Mouse (Mus musculus) kidney, postnatal 4 days (tissue): ENCODE measurements around the gene Rnf168.
"Not testable (repeated sequence)": the region's sequence is repeated elsewhere in the genome, so short reads cannot be mapped to it uniquely, and the experiment has no call there.

Source experiments
- DNase-seq, 2 experiments: peaks; one replicate each; pipeline ENCODE4 v3.0.0; 2021; ENCODE audit warnings: mixed read lengths in 2 of 2

Gene Rnf168

DNA sequence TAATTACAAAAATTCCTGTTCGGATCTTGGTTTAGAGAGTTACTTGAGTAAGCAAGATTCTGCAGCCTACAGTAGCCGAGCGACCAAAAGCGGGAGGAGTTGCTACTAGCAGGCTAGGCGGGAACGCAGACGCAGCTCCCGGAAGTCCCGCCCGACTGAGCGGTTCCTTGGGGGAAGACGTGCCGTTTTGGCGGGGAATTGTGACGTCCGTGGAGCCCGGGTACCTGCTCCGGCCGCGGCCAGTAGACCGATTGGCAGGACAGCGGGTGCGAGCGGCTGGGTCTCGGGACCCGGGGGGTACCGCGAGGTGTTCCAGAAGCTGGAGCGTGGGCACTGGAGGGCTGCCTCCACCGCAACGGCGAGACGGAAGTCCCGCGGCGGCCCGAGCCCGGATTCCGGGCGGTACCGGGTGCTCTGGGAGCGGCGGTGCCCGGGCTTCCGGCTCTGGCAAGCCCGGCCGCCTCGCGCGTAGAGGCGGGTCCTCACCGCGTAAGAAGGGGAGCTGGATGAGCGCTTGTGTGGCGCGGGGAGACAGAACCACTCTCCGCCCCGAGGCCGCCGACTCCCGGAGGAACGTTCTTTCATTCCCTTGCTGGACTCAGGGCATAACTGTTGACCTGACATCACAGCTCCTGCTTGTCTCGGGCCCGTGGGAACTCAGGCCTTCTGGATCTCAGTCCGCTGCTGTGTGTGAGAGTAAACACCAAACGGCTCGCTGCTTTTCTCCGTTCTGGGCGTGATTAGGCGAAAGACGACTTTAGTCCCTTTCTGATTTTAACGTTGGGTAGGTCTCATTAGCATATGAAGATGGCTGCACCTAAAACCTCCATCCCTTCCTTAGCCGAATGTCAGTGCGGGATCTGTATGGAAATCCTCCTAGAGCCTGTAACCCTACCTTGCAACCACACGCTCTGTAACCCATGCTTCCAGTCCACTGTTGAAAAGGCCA, at the start of gene Rnf168:
TSS of gene Rnf168 (plus strand) at position 152 of the 949 bp plus-strand sequence.
- DNase-seq = peak; percentile 93 to 95

DNA sequence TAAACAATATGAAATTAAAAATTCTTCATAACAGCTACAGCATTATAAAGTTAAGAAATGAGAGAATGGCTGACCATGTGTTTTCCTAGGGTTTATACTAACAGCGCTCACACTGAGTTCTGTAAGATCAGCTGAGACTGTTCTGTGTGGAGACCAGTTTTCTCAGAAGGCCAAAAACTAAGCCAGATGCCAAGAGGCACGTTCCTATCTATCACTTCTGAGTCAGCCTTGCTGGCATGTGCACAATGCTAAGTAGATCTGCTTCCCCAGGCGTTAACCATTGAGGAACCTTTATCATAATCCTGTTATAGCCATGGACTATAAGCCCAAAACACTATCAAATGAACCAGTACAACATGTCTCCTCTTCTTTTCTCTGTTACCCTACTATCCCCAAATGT, 45.2 kb upstream of the Rnf168 start:
- not testable (repeated sequence) for DNase-seq

DNA sequence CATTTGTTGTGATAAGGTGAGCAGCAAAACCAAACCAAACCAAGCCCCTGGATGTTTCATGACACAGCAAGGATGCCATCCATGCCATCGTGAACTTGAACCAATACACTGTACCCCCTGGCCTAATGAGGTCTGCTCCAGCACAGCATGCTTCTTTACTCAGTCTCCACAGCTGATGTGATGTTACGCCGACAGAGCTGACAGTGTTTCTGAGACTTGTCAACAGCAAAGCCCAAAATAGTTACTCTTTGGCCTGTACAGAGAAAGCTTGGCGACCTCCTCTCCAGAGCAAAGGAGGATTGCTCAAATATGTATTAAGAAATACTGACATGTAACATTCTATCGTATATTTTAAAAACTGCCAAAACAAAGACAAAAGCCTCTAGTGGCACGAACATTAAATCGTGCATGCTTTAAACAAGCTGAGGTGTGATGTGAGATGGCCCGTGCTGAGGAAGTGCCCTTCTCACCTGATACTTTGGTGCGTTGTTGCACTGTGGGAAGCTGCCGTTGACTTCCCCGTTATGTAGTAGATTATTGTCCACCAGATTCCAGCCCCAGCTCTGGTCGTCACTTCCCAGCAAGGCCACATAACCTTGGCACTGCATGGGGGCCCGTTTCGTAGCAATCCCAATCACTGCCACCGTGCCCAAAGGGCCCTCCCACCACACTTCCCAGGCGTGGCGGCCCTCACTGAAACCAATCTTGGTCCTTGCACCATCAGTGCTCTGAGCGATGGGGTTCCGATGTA, 39.2 kb upstream of the Rnf168 start:
- peak in 1 of 2 experiments; percentile 4 for DNase-seq

DNA sequence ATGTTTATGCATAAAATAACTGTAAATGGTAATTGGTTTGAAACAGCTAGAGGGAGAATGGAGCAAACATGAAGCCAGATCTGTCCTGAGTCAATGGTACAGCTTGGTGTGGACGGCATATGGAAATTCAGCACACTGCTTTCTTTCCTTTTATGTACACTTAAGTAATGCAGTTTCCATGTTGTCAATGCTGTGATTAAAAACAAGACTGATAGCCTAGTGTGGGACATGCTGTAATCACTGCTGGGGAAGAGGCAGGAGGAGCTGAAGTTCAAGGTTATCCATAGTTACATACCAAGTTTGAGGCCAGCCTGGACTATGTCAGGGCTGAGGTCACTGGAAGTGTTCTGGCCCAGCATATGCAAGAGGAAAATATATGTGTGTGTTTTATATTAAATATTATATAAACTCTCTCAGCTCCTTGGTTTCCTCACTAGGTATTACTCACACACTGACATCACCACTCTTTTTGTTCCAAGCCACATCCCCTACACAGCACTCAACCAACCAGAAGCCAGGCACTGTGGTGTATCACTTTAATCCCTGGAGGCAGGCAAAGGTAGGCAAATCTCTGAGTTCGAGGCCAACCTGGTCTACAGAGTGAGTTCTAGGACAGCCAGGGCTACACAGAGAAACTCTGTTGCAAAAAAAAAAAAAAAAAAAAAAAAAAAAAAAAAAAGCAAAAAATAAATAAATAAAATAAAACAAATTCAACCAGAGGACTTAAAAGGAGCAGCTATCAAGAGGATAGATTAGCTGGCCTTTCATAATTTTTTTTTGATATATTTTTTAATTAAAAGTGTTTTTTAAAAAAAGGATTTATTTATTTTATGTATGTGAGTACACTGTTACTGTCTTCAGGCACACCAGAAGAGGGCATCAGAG, 37.6 kb upstream of the Rnf168 start:
- DNase-seq = no peak

DNA sequence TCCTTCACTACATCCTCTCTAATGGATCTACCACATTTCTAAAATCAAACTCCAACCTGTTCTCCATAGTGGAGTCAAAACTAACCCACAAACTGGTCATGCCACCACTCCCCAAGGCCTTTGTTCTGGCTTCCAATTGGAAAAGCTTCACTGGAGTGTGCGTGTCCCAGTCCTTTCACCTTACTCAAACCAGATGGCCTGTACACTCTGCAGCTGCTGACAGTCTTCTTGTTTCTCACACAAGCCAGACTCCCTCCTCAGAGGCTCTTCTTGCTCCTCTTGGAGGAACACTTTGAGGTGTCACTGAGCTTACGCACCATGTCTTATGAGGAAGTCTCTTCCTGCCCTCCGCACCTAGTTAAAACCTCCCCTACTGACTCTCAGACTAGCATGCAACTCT, 33.4 kb upstream of the Rnf168 start:
- DNase-seq = no peak

DNA sequence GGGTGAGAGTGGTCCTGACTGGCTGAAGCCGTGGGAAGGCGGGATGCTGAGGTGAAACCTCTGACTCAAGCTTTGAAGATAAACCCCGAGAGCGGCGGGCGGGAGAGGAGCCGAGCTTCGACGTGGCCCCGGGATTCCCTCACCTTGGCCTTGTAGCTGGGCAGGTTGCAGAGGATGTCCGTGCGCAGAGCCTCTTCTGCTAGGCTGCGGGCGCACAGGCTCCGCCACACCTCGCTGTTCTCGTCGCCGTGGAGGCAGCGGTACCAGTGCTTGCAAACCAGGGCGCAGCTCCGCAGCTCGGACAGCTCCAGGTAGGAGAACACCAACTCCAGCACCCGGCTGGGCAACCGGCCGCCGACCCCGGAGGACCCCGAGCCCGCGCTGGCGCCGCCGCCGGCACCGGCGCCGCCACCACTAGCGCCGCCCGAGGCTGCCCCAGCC, 30.9 kb upstream of the Rnf168 start:
- DNase-seq = peak; percentile 56 to 72

DNA sequence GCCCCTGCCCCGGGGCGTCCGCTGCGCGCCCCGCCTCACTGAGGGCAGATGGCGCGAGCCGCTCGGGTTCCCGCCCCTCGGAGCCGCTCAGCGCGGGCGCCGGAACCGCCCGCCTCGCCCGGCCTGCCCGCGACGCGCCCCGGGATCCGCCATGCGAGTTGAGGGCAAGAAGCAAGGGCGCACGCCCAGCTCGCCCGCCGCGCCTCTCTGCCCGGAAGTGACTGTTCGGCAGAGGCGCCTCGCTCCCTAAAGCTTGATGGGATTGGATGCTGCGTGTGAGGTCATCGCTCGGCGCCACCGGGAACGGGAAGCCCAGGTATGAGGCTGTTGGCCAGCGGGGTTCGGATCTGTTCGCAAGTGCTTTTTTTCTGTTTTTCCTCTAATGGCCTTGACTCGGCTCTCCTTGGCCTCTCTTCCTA, 30.3 kb upstream of the Rnf168 start, which contains the start of the genes Fbxo45 and Wdr53:
TSS of gene Fbxo45 (minus strand) at position 207 of the 419 bp plus-strand sequence.
TSS of gene Wdr53 (plus strand) at position 276 of the 419 bp plus-strand sequence.
- DNase-seq = peak; percentile 98

DNA sequence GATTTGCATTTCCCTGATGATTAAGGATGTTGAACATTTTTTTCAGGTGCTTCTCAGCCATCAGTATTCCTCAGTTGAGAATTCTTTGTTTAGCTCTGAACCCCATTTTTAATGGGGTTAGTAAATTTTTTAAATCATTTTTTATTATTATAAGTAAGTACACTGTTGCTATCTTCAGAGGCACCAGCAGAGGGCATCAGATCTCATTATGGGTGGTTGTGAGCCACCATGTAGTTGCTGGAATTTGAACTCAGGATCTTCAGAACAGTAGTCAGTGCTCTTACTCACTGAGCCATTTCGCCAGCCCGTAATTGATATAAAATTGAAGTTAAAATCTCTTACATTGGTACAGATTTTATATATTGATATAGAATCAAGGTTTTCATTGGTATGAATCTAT, 13.0 kb upstream of the Rnf168 start:
- peak; percentile 20 to 33 for DNase-seq

DNA sequence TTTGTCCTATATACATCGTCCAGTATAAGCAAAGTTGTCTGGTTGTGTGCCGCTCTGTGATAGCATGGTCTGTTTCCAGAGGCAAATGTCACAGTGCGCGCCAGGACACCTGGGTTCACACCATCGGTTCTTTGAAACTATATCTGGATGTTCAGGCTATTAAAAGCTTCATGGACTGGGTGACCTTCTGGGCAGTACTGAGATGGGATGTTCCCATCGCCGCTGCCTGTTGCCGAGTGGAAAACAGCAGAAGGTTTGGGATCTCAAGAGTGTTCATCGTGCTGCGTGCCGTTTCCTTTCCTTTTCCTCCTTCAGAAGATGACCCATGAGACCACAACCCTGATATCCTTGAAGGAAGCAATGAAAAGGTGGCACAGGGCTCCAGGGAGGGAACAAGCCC, 6.0 kb upstream of the Rnf168 start, which contains the start of gene Smco1:
TSS of gene Smco1 (plus strand) at position 178 of the 400 bp plus-strand sequence.
- DNase-seq = no peak

DNA sequence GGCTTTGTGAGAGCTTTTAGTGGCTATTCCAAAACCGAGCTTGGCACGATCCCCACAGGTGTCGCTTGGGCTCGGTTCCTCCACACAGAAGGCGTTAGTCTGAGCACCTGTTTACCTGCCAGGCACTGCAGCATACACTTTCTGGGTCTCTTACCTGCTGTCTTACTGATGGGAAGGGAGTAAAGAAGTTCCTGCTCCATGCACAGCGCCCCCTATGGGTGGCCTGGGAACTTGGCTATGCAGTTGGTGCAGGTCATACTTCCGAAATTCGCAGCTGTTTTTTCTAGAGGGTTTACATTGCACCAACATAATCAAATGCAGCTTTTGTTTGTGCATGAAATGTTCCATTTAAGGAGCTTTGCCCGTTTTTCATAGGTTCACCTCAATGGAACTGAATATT, 3.9 kb upstream of the Rnf168 start:
- peak; percentile 32 to 51 for DNase-seq

DNA sequence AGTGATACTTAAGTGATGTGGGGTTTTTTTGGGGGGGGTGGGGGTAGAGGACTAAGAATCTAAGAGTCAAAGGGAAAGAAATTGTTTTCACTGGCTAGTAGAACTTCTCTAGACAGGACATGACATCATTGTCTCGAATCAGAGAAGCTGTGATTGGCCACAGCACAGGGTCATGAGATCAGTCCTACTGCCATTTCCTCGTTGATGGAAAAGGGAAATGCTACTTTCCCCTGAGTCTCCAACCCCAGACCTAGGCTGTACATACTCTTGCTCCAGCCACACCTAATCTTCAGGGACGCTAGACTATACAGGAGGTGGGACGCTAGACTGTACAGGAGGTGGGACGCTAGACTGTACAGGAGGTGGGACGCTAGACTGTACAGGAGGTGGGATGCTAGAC, 2.2 kb upstream of the Rnf168 start:
- no peak for DNase-seq

DNA sequence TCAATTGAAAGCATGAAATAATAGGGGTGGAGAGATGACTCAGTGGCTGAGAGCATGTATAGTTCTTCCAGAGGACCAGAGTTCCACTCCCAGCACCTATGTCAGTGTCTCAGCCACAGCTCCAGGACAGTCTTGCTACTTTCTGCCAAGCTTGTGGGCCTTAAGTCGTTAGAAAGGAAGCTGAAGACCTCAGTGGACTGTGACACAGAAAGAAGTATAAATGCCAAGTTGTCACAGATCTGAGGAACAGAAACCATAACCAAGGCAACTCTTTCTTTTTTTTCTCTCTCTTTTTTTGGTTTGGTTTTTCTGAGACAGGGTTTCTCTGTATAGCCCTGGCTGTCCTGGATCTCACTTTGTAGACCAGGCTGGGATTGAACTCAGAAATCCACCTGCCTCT, 1.4 kb upstream of the Rnf168 start:
- DNase-seq = no peak

DNA sequence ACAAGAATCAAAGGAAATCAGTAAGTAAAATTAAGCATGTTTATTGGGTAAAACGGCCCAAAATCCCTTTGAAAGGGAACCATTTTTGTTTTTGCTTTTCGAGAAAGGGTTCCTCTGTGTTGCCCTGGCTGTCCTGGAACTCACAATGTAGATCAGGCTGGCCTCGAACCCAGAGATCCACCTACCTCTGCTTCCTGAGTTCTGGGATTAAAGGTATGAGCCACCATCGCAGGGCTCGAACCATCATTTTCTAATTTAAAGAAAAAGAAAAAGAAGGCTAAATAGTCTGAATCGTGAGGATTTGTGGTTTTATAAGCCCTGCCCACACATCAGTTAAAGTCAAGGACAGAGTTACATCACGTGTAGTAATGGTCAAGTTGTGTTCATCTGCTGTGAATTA, 1.1 kb downstream of the Rnf168 start:
- no peak for DNase-seq

DNA sequence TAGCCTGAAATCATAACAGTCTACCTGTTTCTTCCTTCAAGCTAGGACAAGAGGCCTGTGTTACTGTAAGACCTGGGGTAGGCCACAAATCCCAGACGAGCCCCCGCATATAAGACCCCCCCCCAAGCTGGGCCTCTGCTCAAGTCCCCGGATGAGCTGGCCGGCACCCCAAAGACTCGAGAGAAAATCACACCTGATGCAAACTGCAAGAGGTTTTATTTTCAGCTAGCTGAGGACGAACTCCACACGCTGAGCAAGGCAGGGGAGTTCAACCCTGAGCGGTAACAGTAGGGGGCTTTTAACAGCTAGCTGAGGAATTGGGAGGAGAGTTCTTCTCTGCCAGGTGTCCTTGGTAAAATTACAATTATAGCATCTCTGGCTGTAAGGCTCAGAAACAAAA, 3.0 kb downstream of the Rnf168 start:
- peak in 1 of 2 experiments; percentile 4 for DNase-seq

DNA sequence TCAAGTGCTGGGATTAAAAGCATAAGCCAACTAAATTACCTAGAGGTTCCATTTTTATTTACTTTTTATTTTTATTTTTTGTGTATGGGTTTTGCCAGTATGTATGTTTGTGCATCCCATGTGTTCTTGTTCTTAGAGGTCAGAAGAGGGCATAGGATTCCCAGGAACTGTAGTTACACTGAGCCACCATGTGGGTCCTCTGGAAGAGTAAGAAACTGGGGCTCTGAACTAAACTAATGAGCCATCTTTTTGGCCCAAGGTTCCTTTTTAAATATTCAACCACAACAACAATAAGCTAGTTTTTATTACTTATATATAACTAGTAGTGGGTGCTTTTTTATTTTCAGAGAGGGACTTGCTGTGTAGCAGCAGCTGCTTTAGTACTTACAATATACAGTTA, 5.3 kb downstream of the Rnf168 start:
- no peak for DNase-seq

DNA sequence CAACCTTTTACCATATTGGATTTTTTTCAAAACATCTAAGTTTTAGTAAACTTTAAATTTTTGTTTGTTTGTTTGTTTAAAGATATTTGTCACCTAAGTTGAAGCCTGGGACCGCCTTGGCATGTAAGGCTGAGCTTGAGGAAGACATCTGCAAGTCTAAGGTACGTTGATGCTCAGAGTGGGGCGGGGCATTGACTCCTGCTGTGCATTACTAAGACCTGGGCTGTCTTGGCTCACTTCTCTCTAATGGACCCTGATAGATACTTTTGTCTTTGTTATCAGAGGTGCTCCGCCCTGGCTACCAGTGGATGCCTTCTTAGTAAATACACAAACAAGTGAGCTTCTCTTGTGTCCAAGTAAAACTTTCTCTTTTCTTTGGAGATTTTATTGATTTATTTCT, 14.6 kb downstream of the Rnf168 start:
- DNase-seq = no peak

DNA sequence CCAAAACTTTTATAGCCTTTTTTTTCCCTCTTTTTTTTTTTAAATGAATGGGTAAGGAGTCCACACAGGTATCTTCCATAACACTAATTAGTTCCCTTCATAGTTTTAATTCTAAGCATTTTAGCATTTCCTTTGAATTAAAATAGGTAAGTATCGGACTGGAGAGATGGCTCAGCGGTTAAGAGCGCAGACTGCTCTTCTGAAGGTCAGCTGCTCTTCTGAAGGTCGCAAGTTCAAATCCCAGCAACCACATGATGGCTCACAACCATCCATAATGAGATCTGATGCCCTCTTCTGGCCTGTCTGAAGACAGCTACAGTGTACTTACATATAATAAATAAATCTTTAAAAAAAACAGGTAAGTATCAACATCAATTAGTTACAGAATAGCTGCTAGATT, 22.4 kb downstream of the Rnf168 start:
- DNase-seq = not testable (repeated sequence)

DNA sequence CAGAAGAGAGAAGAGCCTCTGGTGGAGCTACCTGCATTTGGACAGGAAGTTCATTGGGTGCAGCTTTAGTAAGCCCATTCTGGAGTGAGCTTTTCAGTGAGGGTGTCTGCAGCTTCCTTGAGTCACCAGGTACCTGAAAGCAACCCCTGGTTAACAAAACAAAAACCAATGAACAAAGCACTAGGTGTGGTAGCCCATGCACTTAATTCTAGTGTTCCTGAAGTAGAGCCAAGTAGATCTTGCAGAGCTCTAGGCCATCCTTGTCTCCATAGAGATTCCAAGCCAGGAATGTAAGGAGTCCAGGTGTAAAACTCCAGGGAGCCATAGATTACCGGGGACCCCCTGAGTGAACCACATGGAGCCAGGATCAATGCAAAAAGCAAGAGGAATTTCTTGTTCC, 25.8 kb downstream of the Rnf168 start:
- DNase-seq = no peak

DNA sequence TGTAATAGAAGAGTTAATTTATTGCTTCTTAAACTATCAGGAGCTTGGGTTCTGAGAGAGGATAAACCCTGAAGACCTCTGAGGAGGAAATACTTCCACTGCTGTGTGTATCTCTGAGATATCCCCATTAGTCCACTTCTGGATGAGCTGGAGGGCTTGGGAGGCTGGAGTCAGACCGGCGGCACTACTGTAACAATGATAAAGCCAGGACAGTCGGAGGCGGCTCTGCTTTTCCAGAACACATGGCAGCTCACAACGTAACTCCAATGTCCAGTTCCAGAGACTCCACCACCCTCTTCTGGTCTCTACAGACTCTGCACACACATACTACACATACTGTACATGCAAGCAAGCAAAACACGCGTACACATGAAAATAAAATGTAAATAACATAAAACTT, 26.6 kb downstream of the Rnf168 start:
- DNase-seq = no peak

DNA sequence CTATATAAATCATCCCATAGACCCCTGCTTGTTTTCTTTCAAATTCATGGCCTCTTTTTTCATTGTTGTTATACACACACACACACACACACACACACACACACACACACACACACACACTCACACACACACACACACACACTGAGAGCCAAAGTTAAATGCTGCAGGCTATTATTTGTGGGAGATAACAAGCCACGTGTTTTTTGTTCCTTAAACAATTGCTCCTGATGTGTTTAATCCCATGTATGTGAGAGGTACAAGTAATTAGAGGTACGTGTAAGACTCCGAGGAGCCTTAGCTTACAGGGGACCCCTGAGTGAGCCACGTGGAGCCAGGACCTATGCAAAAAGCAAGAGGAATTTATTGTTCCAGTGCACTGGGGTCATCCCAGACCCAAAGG, 34.7 kb downstream of the Rnf168 start:
- DNase-seq = no peak

DNA sequence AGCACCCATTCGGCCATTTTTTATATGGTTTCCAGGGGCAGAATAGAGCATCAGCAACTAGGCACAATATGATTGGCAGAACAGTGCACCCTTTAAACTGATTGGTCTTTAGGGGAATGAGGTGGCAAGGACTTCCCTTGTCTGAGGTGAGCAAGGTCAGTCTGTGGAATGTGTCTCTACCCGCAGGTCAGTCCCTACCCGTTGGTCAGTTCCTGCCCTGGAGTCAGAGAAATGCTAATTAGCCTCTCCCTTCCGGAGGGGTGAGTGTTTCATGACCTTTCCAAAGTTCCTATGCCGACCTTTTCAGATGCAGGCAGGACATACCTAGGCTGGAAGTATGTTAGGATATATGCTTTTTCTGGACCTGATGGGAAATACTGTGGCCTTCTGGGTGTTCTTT, 35.1 kb downstream of the Rnf168 start:
- no peak for DNase-seq

DNA sequence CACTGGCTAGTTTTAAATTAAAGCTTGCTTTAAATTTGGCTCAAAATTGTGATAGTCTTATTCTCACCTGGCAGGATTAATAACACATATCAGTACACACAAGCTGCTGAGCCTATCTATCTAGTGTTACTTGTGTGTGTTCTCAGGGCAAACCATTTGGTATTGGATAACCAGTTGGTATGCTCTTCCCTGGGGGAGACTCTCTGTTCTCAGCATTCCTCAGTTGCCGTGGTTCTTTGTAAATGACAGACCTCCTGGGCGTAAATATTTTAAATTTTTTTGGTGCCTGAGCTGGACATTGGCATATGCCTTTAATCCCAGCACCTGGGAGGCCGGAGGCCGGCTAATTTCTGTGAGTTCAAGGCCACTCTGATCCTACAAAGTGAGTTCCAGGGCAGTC, 35.6 kb downstream of the Rnf168 start:
- no peak for DNase-seq

DNA sequence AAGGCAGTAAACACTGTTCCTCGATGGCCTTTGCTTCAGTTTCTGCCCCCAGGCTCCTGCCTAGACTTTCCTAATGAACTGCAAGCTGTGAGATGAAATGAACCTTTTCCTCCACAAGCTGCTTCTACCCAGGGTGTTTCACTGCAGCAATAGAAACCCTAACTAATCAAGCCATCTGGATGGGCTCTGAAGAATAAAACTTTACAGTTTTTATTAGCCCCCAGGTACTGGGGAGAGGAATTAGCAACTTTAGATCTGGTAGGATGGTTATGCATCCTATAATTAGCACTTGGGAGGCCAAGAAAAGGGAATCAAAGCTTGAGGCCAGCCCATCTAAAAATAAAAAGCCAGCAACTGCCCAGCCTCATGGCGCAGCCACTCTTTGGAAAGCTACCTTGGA, 39.3 kb downstream of the Rnf168 start:
- DNase-seq = no peak
